Mouse (Mus musculus) neural tube, embryonic 15.5 days (tissue): Measurements from ENCODE around the gene Gm813. TPM values are rescaled to one million over a fixed set of nuclear protein-coding genes. Genes with fewer than 3 reads are reported as not detected.

Source experiments
- ATAC-seq: fragments of 200-750 bp; cut with Nextera tagmentation; 2 replicates; pipeline ENCODE4 v1.8.0; 2017; ENCODE audit warnings: mild to moderate bottlenecking, moderate TSS enrichment, moderate library complexity; ENCODE audit not compliant: low FRiP score
- H3K27ac ChIP-seq: fragments of 300-500 bp; sonication (generic); replicated peaks from 2 replicates; pipeline ENCODE4 v1.5.1; 2015; ENCODE audit warnings: mild to moderate bottlenecking, inconsistent platforms
- H3K27me3 ChIP-seq: fragments of 300-500 bp; sonication (generic); replicated peaks from 2 replicates; pipeline ENCODE4 v1.6.1; 2015; ENCODE audit warnings: inconsistent platforms
- H3K36me3 ChIP-seq: fragments of 300-500 bp; sonication (generic); 2 replicates; pipeline ENCODE4 v1.6.1; 2015; ENCODE audit warnings: inconsistent platforms
- H3K4me1 ChIP-seq: fragments of 300-500 bp; sonication (generic); 2 replicates; pipeline ENCODE4 v1.6.1; 2015; ENCODE audit warnings: inconsistent platforms
- H3K4me2 ChIP-seq: fragments of 300-500 bp; sonication (generic); 2 replicates; pipeline ENCODE4 v1.6.1; 2015; ENCODE audit warnings: inconsistent platforms, mild to moderate bottlenecking, moderate library complexity
- H3K4me3 ChIP-seq: fragments of 300-500 bp; sonication (generic); replicated peaks from 2 replicates; pipeline ENCODE4 v1.5.1; 2015; ENCODE audit warnings: mild to moderate bottlenecking, inconsistent platforms
- H3K9ac ChIP-seq: fragments of 300-500 bp; sonication (generic); replicated peaks from 2 replicates; pipeline ENCODE4 v1.6.1; 2015; ENCODE audit warnings: mild to moderate bottlenecking, inconsistent platforms
- H3K9me3 ChIP-seq: fragments of 300-500 bp; sonication (generic); replicated peaks from 2 replicates; pipeline ENCODE4 v1.6.1; 2016; ENCODE audit warnings: inconsistent platforms
- WGBS: fragments of 180-500 bp; shearing (Covaris S2); methylation state at CpG from one replicate; pipeline ENCODE4 v1.1.7; 2015; ENCODE audit warnings: mixed read lengths; 5-methylcytosine and 5-hydroxymethylcytosine counted together
- polyA plus RNA-seq: library from polyadenylated mRNA; unstranded; fragments of >200 nt; fragmentation: Nextera tagmentation; extraction: Ambion mirVana; gene quantifications from 2 replicates; pipeline ENCODE4 v1.2.1, GENCODE M21; 2015

Gm813 gene
- polyA plus RNA-seq, 1 experiment from 2014 or later: not detected

GRCm38 (mm10) chr16:58603831-58604230, 12.9 kb downstream of the Gm813 start:
- WGBS: 97% methylated on average over 2 of the region's 2 CpGs

GRCm38 (mm10) chr16:58600846-58601245, 15.9 kb downstream of the Gm813 start:
- H3K27ac ChIP-seq: no peak overlapping the region
- no peaks in the 10 kb centered on the region for H3K36me3 ChIP-seq
- H3K4me1 ChIP-seq: no peaks in the 10 kb centered on the region
- H3K27me3 ChIP-seq: no peaks in the 10 kb centered on the region
- H3K9ac ChIP-seq: no peak overlapping the region
- WGBS: 91% methylated on average over 6 of the region's 6 CpGs
- no peaks in the 10 kb centered on the region for H3K9me3 ChIP-seq
- ATAC-seq: no peak
- H3K4me2 ChIP-seq: no peak overlapping the region
- H3K4me3 ChIP-seq: no peak overlapping the region

More at GRCm38 (mm10) chr16:58603831-58604230, 12.9 kb downstream of the Gm813 start:
- Histone ChIP-seq H3K9me3 (no peaks in the 10 kb centered on the region), H3K4me3 (no peak overlapping the region), H3K4me2 (no peak overlapping the region), H3K27ac (no peak overlapping the region), H3K36me3 (no peaks in the 10 kb centered on the region), H3K4me1 (no peaks in the 10 kb centered on the region), H3K9ac (no peak overlapping the region), H3K27me3 (no peaks in the 10 kb centered on the region)
- ATAC-seq: no peak

- Histone ChIP-seq H3K4me3 (no peak overlapping the region), H3K36me3 (no peaks in the 10 kb centered on the region), H3K27me3 (no peaks in the 10 kb centered on the region), H3K4me2 (no peak overlapping the region), H3K27ac (no peak overlapping the region), H3K9ac (no peak overlapping the region), H3K9me3 (no peaks in the 10 kb centered on the region), H3K4me1 (no peaks in the 10 kb centered on the region)
- no peak for ATAC-seq
- 89% methylated on average over 3 of the region's 3 CpGs for WGBS
Observed at GRCm38 (mm10) chr16:58591299-58591698, 25.5 kb downstream of the Gm813 start.

- no peak overlapping the region for H3K4me2 ChIP-seq
- no peak overlapping the region for H3K4me3 ChIP-seq
- H3K27me3 ChIP-seq: no peaks in the 10 kb centered on the region
- H3K9me3 ChIP-seq: no peaks in the 10 kb centered on the region
- no peaks in the 10 kb centered on the region for H3K4me1 ChIP-seq
- H3K27ac ChIP-seq: no peak overlapping the region
- no peaks in the 10 kb centered on the region for H3K36me3 ChIP-seq
- no peak for ATAC-seq
- no peak overlapping the region for H3K9ac ChIP-seq
Observed at GRCm38 (mm10) chr16:58589444-58589843, 27.3 kb downstream of the Gm813 start.

GRCm38 (mm10) chr16:58573949-58574722, 42.6 kb downstream of the Gm813 start:
- no peak overlapping the region for H3K9ac ChIP-seq
- 96% methylated on average over 6 of the region's 6 CpGs for WGBS
- no peaks in the 10 kb centered on the region for H3K4me1 ChIP-seq
- H3K9me3 ChIP-seq: no peaks in the 10 kb centered on the region
- H3K4me2 ChIP-seq: no peak overlapping the region
- H3K4me3 ChIP-seq: no peak overlapping the region
- H3K27me3 ChIP-seq: no peaks in the 10 kb centered on the region
- no peaks in the 10 kb centered on the region for H3K36me3 ChIP-seq
- no peak overlapping the region for H3K27ac ChIP-seq
- no peak for ATAC-seq

- no peak overlapping the region for H3K4me3 ChIP-seq
- H3K4me1 ChIP-seq: no peaks in the 10 kb centered on the region
- no peak overlapping the region for H3K9ac ChIP-seq
- H3K36me3 ChIP-seq: no peaks in the 10 kb centered on the region
- no peak overlapping the region for H3K27ac ChIP-seq
- no peaks in the 10 kb centered on the region for H3K27me3 ChIP-seq
- H3K9me3 ChIP-seq: no peaks in the 10 kb centered on the region
- ATAC-seq: no peak
- H3K4me2 ChIP-seq: no peak overlapping the region
Observed at GRCm38 (mm10) chr16:58570694-58571264, 46.0 kb downstream of the Gm813 start.

Other genes with a start within 250 kb of the Gm813 start
- gene Dcbld2, start 208.5 kb downstream of the Gm813 start, polyA plus RNA-seq: 4.7 and 5.6 TPM in 2 replicates
- gene St3gal6, start 92.7 kb downstream of the Gm813 start, polyA plus RNA-seq: 12.1 and 16.3 TPM in 2 replicates
- gene E330017A01Rik, start 21.8 kb upstream of the Gm813 start, polyA plus RNA-seq: not detected in 2 replicates
- 15.8 and 20.3 TPM in 2 replicates for gene Cpox, start 53.3 kb upstream of the Gm813 start, polyA plus RNA-seq
- gene Gpr15, start 102.1 kb upstream of the Gm813 start, polyA plus RNA-seq: 0.56 TPM in 1 of 2 replicates, not detected in the other
- 141 TPM in 2 replicates for gene Cldnd1, start 110.9 kb upstream of the Gm813 start, polyA plus RNA-seq
- gene Olfr172, start 146.2 kb upstream of the Gm813 start, polyA plus RNA-seq: not detected in 2 replicates
- not detected in 2 replicates for gene Olfr173, start 183.3 kb upstream of the Gm813 start, polyA plus RNA-seq
- gene Olfr175-ps1, start 209.8 kb upstream of the Gm813 start, polyA plus RNA-seq: not detected in 2 replicates